Mouse (Mus musculus) liver, embryonic 12.5 days (tissue): ENCODE data around the gene Slc2a13. TPM values are rescaled to one million over a fixed set of nuclear protein-coding genes. Genes with fewer than 3 reads are reported as not detected.
A peak's percentile ranks its signal among the peaks of the same experiment; 100 is the strongest.

Experiments used
- ATAC-seq: fragments of 200-750 bp; cut with Nextera tagmentation; 2 replicates; pipeline ENCODE4 v1.8.0; 2017; ENCODE audit warnings: moderate number of reproducible peaks, mild to moderate bottlenecking, moderate library complexity
- H3K27ac ChIP-seq: fragments of 300-500 bp; sonication (generic); 2 replicates; pipeline ENCODE4 v1.5.1; 2016; ENCODE audit warnings: mild to moderate bottlenecking
- H3K27me3 ChIP-seq: fragments of 300-500 bp; sonication (generic); replicated peaks from 2 replicates; pipeline ENCODE4 v1.6.1; 2016; ENCODE audit warnings: mild to moderate bottlenecking, moderate library complexity
- H3K36me3 ChIP-seq: fragments of 300-500 bp; sonication (generic); 2 replicates; pipeline ENCODE4 v1.6.1; 2016; ENCODE audit warnings: mild to moderate bottlenecking, moderate library complexity
- H3K4me1 ChIP-seq: fragments of 300-500 bp; sonication (generic); 2 replicates; pipeline ENCODE4 v1.6.1; 2016
- H3K4me2 ChIP-seq: fragments of 300-500 bp; sonication (generic); 2 replicates; pipeline ENCODE4 v1.6.1; 2016; ENCODE audit warnings: mild to moderate bottlenecking, moderate library complexity
- H3K4me3 ChIP-seq: fragments of 300-500 bp; sonication (generic); 2 replicates; pipeline ENCODE4 v1.5.1; 2016; ENCODE audit warnings: mild to moderate bottlenecking, moderate library complexity
- H3K9ac ChIP-seq: fragments of 300-500 bp; sonication (generic); 2 replicates; pipeline ENCODE4 v1.6.1; 2016; ENCODE audit warnings: mild to moderate bottlenecking, moderate library complexity
- H3K9me3 ChIP-seq: fragments of 300-500 bp; sonication (generic); replicated peaks from 2 replicates; pipeline ENCODE4 v1.6.1; 2016; ENCODE audit warnings: mild to moderate bottlenecking, moderate library complexity
- whole genome bisulfite sequencing: fragments of 180-500 bp; shearing (Covaris S2); methylation state at CpG from one replicate; pipeline ENCODE4 v1.1.7; 2016; ENCODE audit not compliant: insufficient replicate concordance; 5-methylcytosine and 5-hydroxymethylcytosine counted together
- polyA plus RNA-seq: library from polyadenylated mRNA; unstranded; fragments of >200 nt; fragmentation: Nextera tagmentation; extraction: Ambion mirVana; gene quantifications from 2 replicates; pipeline ENCODE4 v1.2.1, GENCODE M21; 2016

Slc2a13 gene
- polyA plus RNA-seq, 1 experiment from 2014 or later: 0.35 TPM

DNA sequence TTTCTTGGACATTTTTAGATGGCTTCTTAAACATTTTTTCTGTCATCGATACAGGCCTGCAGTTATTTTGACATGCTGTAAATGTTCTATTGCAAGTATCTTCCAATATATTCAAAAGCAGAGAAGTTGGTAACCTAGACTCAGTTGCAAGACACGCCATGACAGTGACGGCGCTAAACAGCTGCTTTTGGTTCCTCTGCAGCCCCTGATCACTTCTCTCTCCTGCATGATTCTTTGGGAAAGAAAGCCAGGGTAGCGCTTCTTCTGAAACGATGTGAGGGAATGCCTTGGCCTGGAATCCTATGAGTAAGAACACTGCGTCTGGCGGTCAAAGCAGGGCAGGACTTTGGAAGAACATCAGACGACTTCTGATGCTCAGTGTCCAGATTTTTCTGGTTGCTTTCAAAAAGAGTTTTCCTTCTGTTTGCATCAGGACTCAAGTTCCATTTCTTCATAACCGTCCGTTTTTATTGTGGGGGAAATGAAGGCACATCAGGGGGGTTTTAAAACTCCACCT is 273.7 kb downstream of the Slc2a13 start:
- no peaks in the 10 kb centered on the region for H3K9me3 ChIP-seq
- no peaks in the 10 kb centered on the region; the same call in 1 of the 2 replicates for H3K27me3 ChIP-seq
- ATAC-seq: no peak
- H3K4me3 ChIP-seq: no peak overlapping the region
- H3K9ac ChIP-seq: no peak overlapping the region
- no peaks in the 10 kb centered on the region for H3K4me1 ChIP-seq
- H3K36me3 ChIP-seq: no peaks in the 10 kb centered on the region
- H3K27ac ChIP-seq: no peak overlapping the region
- H3K4me2 ChIP-seq: no peak overlapping the region
- 78% methylated on average over 11 of the region's 11 CpGs for WGBS

DNA sequence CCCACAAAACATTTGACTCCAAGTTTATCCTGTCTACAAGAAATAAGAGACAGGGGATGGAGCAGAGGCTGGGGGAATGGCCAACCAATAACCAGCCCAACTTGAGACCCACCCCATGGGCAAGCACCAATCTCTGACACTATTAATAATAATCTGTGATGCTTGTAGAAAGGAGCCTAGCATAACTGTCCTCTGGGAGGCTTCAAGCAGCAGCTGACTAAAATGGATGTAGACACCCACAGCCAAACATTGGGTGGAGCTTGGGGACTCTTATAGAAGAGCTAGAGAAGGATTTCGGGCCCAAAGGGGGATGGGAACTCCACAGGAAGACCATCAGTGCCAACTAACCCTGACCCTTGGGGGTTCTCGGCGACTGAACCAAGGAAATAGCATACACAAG is 289.6 kb downstream of the Slc2a13 start:
- no peak overlapping the region for H3K27ac ChIP-seq
- WGBS: 63% methylated on average over 3 of the region's 3 CpGs
- H3K4me1 ChIP-seq: no peaks in the 10 kb centered on the region
- no peak overlapping the region for H3K9ac ChIP-seq
- no peak for ATAC-seq
- no peak overlapping the region for H3K4me3 ChIP-seq
- H3K9me3 ChIP-seq: 0 out of 2 replicates have a peak, but pooled peaks cover 9% of the 10 kb centered on the region
- H3K27me3 ChIP-seq: no peaks in the 10 kb centered on the region
- no peaks in the 10 kb centered on the region for H3K36me3 ChIP-seq
- no peak overlapping the region for H3K4me2 ChIP-seq

DNA sequence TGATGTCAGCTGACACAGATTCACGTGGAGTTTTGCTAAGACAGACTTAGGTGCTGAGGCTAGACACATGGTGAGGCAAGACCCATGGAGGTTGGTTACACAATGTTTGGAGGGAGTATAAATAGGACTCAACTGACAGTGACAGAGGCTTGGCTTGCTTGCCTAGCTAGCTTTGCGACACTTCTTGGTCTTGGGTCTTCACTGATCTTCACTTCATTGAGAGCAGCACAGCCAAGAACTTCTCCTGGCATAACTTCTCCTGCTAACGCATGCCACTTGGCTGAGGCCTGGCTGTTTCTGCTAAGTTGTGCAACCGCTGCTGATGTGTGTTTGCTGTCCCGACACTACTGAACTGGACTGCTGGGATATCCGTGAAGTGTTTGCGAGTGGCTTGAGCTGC is 290.2 kb downstream of the Slc2a13 start:
- Histone ChIP-seq H3K4me2 (no peak overlapping the region), H3K9me3 (0 out of 2 replicates have a peak, but pooled peaks cover 9% of the 10 kb centered on the region), H3K36me3 (no peaks in the 10 kb centered on the region), H3K4me3 (no peak overlapping the region), H3K4me1 (no peaks in the 10 kb centered on the region), H3K9ac (no peak overlapping the region), H3K27me3 (no peaks in the 10 kb centered on the region), H3K27ac (no peak overlapping the region)
- ATAC-seq: no peak
- WGBS: 70% methylated on average over 7 of the region's 7 CpGs

DNA sequence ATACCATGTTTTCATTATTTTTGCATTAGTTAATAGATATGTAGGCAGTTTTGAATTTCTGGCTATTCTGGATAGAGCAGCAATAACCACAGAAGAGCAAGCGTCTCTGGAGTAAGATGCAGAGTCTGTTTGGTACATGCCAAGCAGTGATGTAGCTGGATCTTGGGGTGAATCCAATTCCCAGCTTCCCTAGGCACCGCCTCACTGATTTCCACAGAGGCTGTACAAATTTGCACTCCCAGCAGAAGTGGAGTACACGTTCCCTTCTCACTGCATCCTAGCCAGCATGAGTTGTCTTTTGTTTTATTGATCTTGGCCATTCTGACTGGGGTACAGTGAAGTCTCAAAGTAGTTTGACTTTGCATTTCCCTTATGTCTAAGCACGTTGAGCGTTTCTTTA is 291.5 kb downstream of the Slc2a13 start:
- Histone ChIP-seq H3K9ac (no peak overlapping the region), H3K4me1 (no peaks in the 10 kb centered on the region), H3K9me3 (0 out of 2 replicates have a peak, but pooled peaks cover 3% of the 10 kb centered on the region), H3K4me2 (no peak overlapping the region), H3K4me3 (no peak overlapping the region), H3K27ac (no peak overlapping the region), H3K36me3 (no peaks in the 10 kb centered on the region), H3K27me3 (no peaks in the 10 kb centered on the region)
- no peak for ATAC-seq
- 69% methylated on average over 5 of the region's 5 CpGs for WGBS

DNA sequence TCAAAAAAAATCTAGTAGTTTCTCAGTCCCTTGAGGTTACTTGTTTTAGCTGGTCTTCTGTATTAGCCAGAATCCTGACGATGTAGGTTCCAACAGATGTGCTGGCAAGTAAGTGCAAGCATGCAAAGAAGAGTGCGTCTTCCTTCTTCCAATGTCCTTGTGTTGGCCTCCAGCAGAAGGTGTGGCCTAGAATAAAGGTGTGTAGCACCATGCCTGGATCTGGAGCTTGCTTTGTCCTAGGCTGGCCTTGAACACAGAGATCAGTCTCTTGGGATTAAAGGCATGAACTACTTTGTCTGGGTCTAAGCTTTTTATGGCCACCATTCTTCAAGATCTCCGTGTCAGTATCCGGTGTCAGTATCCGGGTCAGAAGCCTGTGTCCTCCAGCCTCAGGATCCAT is 293.5 kb downstream of the Slc2a13 start:
- H3K9ac ChIP-seq: no peak overlapping the region
- H3K27ac ChIP-seq: no peak overlapping the region
- H3K27me3 ChIP-seq: no peaks in the 10 kb centered on the region
- H3K4me1 ChIP-seq: no peaks in the 10 kb centered on the region
- no peak for ATAC-seq
- no peak overlapping the region for H3K4me3 ChIP-seq
- H3K9me3 ChIP-seq: 0 out of 2 replicates have a peak, but pooled peaks cover 3% of the 10 kb centered on the region
- no peaks in the 10 kb centered on the region for H3K36me3 ChIP-seq
- WGBS: 78% methylated on average over 5 of the region's 5 CpGs
- no peak overlapping the region for H3K4me2 ChIP-seq

DNA sequence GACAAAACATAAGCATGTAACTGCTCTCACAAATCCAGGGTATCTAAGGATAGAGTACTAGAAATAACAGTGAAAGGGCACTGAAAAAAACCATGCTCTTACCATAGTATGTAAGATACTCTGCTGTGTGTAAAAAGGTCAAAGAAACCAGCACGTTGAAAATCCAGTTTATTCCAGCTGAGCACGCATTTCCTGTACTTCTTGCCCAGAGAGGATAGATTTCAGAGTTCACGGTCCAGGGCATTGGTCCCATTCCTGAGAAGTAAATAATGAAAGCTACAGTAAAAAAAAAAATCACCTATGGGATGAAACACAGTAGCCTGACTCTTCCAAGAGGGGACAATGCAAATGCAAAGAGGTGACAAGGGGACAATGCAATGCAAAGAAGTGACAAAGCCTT is 297.1 kb downstream of the Slc2a13 start:
- Histone ChIP-seq H3K27me3 (no peaks in the 10 kb centered on the region), H3K9ac (no peak overlapping the region), H3K4me2 (no peak overlapping the region), H3K4me1 (no peaks in the 10 kb centered on the region), H3K9me3 (no peaks in the 10 kb centered on the region), H3K27ac (no peak overlapping the region), H3K36me3 (no peaks in the 10 kb centered on the region), H3K4me3 (no peak overlapping the region)
- WGBS: 55% methylated on average over 3 of the region's 3 CpGs
- no peak for ATAC-seq

DNA sequence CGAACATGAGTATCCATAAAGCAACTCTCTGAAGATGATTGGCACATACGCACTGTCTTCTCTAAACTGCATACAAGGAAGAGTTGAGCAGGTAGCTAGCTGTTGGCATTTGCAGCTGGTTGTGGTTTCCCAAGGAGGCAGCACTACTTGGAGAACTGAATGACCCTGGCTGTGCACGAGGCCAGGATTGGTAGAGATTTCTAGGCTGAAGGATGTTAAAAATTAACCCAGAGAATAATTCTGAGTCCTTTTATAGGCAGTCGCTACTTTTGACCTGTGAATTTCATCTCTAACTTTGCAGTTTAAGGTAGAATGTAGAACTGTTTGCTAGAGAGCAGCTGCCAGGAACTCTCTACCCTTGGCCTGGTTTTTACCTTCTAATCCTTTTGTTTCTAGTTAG is 304.5 kb downstream of the Slc2a13 start:
- WGBS: 73% methylated on average over 4 of the region's 4 CpGs
- Histone ChIP-seq H3K9me3 (no peaks in the 10 kb centered on the region), H3K4me1 (no peaks in the 10 kb centered on the region), H3K4me3 (no peak overlapping the region), H3K36me3 (no peaks in the 10 kb centered on the region), H3K9ac (no peak overlapping the region), H3K4me2 (no peak overlapping the region), H3K27ac (no peak overlapping the region), H3K27me3 (no peaks in the 10 kb centered on the region)
- ATAC-seq: no peak

DNA sequence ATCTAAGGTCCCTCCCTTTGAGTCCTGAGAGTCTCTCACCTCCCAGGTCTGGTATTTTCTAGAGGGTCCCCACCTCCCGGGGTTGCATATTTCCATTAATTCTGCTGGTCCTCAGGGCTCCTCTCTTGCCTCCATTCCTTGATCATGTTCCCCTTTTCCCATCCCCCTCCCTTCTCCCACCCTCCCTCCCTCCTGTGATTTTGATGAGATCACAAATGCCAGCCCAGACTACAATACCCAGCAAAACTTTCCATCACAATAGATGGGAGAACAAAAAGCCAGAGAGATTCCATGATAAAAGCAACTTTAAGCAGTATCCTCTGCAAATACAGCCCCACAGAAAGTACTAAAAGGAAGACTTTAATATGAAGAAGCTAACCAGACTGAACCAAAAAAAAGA is 309.1 kb downstream of the Slc2a13 start:
- Histone ChIP-seq H3K27me3 (no peaks in the 10 kb centered on the region), H3K9me3 (no peaks in the 10 kb centered on the region), H3K36me3 (no peaks in the 10 kb centered on the region), H3K4me1 (peaks cover 23% of the 10 kb centered on the region), H3K4me2 (no peak overlapping the region), H3K9ac (no peak overlapping the region), H3K27ac (no peak overlapping the region), H3K4me3 (no peak overlapping the region)
- no peak for ATAC-seq
- 61% methylated on average over 1 of the region's 1 CpGs for WGBS

DNA sequence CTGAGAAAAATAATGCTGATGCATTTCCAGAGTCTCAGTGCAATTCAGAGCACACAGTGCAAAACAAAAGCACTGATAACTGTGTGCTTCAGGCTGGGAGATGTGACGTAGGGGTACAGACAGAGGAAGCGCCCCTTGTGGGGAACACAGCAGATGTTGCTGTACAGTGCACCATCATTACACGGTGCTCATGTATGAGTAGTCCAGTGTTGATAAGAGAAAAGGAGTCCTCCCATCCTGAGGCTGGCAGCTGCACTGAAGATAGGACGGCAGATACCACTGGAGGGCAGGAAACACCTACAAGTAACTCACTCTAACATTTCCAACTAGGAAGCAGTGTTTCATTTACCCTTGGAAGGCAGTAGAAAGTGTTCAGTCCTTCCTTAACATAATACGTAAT is 312.5 kb downstream of the Slc2a13 start:
- peak; percentile 99 for ATAC-seq
- Histone ChIP-seq H3K4me3 (no peak overlapping the region), H3K9me3 (no peaks in the 10 kb centered on the region), H3K4me2 (no peak overlapping the region), H3K4me1 (peaks cover 28% of the 10 kb centered on the region), H3K36me3 (no peaks in the 10 kb centered on the region), H3K27ac (no peak overlapping the region), H3K9ac (no peak overlapping the region), H3K27me3 (no peaks in the 10 kb centered on the region)
- 20% methylated on average over 5 of the region's 5 CpGs for WGBS

DNA sequence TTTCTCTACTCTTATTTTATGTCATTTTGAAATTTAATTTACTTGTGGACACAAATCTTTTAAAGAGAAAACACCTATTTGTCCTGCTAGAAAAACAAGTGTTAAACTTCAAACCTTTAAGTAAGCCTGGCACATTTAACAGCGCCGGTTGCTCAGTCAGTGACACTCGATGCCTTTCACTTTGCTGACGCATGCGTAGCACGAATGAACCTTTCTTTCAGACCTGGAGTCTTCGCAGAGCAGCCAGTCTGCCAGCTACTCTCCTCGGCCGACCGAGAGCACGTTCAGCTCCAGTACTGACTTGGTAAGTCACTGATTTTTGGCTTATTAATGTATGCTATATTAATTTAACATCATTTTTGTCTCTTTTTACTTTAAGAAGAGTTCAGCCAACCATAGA is 315.9 kb downstream of the Slc2a13 start:
- no peak for ATAC-seq
- Histone ChIP-seq H3K9me3 (no peaks in the 10 kb centered on the region), H3K27ac (no peak overlapping the region), H3K4me2 (no peak overlapping the region), H3K4me1 (peaks cover 40% of the 10 kb centered on the region), H3K36me3 (no peaks in the 10 kb centered on the region), H3K9ac (no peak overlapping the region), H3K4me3 (no peak overlapping the region), H3K27me3 (no peaks in the 10 kb centered on the region)
- WGBS: 80% methylated on average over 11 of the region's 11 CpGs

DNA sequence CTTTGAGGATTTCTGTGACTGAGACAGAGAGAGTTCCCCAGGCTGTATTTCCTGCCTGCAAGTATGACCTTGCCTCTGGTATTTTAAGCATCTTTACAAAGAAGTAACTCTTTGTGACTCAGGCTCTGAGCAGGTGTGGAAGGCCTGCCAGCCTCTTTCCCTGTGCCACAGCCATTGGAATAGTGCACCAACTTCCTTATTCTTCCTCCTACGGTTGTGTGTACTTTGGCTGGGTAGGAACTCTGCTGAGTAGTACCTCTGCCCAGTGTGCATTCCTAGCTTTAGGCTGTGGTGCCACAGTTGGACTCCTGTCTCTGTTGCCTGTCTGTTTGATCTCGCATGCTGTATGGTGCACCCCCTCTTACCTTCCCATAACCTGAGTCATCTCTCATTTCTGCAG is 317.8 kb downstream of the Slc2a13 start:
- Histone ChIP-seq H3K9me3 (no peaks in the 10 kb centered on the region), H3K27ac (no peak overlapping the region), H3K36me3 (no peaks in the 10 kb centered on the region), H3K27me3 (no peaks in the 10 kb centered on the region), H3K4me3 (no peak overlapping the region), H3K4me1 (peaks cover 41% of the 10 kb centered on the region), H3K4me2 (no peak overlapping the region), H3K9ac (no peak overlapping the region)
- ATAC-seq: no peak
- 75% methylated on average over 2 of the region's 2 CpGs for WGBS

DNA sequence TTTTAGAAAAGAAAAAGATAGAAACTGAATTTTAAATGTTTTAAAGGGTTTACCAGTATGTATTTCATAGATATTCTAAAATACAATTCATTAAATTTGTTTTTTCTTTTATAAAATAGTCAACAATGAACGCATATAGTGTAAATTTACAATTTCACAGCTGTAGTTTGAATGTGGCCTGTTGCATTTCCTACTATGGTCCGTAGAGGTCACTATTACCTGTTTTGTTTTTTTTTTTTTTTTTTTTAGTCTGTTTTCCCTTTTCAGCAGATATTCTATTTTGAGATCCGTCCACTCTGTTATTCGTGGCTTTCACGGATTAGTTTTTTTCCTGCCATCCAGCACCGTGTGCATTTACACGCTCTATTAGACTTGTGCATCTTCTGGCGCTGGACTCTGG is 320.1 kb downstream of the Slc2a13 start:
- no peaks in the 10 kb centered on the region for H3K36me3 ChIP-seq
- H3K27ac ChIP-seq: no peak overlapping the region
- H3K4me1 ChIP-seq: peaks cover 35% of the 10 kb centered on the region
- no peaks in the 10 kb centered on the region for H3K9me3 ChIP-seq
- 37% methylated on average over 8 of the region's 8 CpGs for WGBS
- no peaks in the 10 kb centered on the region for H3K27me3 ChIP-seq
- ATAC-seq: no peak
- no peak overlapping the region for H3K4me3 ChIP-seq
- no peak overlapping the region for H3K9ac ChIP-seq
- no peak overlapping the region for H3K4me2 ChIP-seq
